Mouse (Mus musculus) left cerebral cortex, adult 6 months (tissue): ENCODE results near the gene Tpbpa. TPM values are rescaled to one million over a fixed set of nuclear protein-coding genes. Genes with fewer than 3 reads are reported as not detected.

Source experiments
- long read RNA-seq, 2 experiments: library from polyadenylated mRNA; unstranded; transcript quantifications; one replicate each; pipeline ENCODE4 v2.0.0; 2019 to 2020
- polyA plus RNA-seq: library from polyadenylated mRNA; unstranded; fragments of <200 nt; fragmentation: Nextera tagmentation; gene quantifications from 2 replicates; pipeline ENCODE4 v1.2.3, GENCODE M21; 2021

The Tpbpa gene
- polyA plus RNA-seq = not detected in 2 replicates
- long read RNA-seq, experiment 1 = 0 reads
- long read RNA-seq, experiment 2 = 0 reads

GRCm38 (mm10) chr13:60941884-60942283 is at the start of gene Tpbpa:
Tpbpa (minus strand) TSS chr13:60941984.

GRCm38 (mm10) chr13:60936500-60936901 is 5.3 kb downstream of the Tpbpa start, which contains the start of the genes Gm49391 and Ctla2a:
Gm49391 (minus strand) TSS chr13:60936571.
Ctla2a (minus strand) TSS chr13:60936625.

GRCm38 (mm10) chr13:60935490-60935889 is 6.3 kb downstream of the Tpbpa start, which contains the start of gene Gm49393:
Gm49393 (minus strand) TSS chr13:60935590.

GRCm38 (mm10) chr13:60904780-60905179 is 37.0 kb downstream of the Tpbpa start, which contains the start of gene Tpbpb:
Tpbpb (minus strand) TSS chr13:60904880.

GRCm38 (mm10) chr13:60897328-60897727 is 44.5 kb downstream of the Tpbpa start, which contains the start of gene Ctla2b:
Ctla2b (minus strand) TSS chr13:60897447.

GRCm38 (mm10) chr13:60896794-60897193 is 45.0 kb downstream of the Tpbpa start, which contains the start of gene Gm49392:
Gm49392 (minus strand) TSS chr13:60896894.

Other genes with a start within 250 kb of the Tpbpa start
- gene BC051665, start 155.6 kb downstream of the Tpbpa start, polyA plus RNA-seq = not detected in 2 replicates
- gene Ctsll3, start 139.1 kb downstream of the Tpbpa start, polyA plus RNA-seq = not detected in 2 replicates
- not detected in 2 replicates for gene 4930486L24Rik, start 77.5 kb downstream of the Tpbpa start, polyA plus RNA-seq
- gene Gm49392, start 45.1 kb downstream of the Tpbpa start, polyA plus RNA-seq = 0.15 and 0.24 TPM in 2 replicates
- 0.77 and 0.85 TPM in 2 replicates for gene Ctla2b, start 44.5 kb downstream of the Tpbpa start, polyA plus RNA-seq
- not detected in 2 replicates for gene Tpbpb, start 37.1 kb downstream of the Tpbpa start, polyA plus RNA-seq
- not detected in 2 replicates for gene Gm49393, start 6.4 kb downstream of the Tpbpa start, polyA plus RNA-seq
- 0.55 and 0.75 TPM in 2 replicates for gene Gm49391, start 5.4 kb downstream of the Tpbpa start, polyA plus RNA-seq
- gene Ctla2a, start 5.4 kb downstream of the Tpbpa start, polyA plus RNA-seq = 12.4 and 14.9 TPM in 2 replicates
- not detected in 2 replicates for gene Ctsj, start 64.0 kb upstream of the Tpbpa start, polyA plus RNA-seq
- gene Ctsq, start 98.6 kb upstream of the Tpbpa start, polyA plus RNA-seq = not detected in 2 replicates
- not detected in 2 replicates for gene Ctsr, start 222.3 kb upstream of the Tpbpa start, polyA plus RNA-seq